Mouse (Mus musculus): ENCODE data around the gene Fars2.
"Not testable (repeated sequence)": the region's sequence is repeated elsewhere in the genome, so short reads cannot be mapped to it uniquely, and the experiment has no call there.

The Fars2 gene

DNA sequence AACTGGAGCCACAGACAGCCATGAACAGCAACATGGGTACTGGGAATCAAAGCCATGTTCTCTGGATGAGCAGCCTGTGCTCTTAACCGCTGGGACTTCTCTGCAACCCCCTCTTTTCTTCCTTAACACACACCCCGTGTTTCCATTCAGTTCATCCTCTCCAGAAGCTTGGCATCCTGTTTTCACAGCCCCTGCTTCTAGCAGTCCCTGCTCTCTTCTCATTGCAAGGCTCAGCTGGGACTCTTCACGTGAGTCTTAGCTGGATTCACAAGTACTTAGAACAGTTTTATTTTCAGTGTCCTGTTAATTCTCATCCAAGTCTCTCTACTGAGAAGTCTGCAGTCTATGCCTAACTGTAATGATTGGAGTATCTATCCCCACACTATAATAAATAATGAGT is 334.2 kb downstream of the Fars2 start:
- DNase-seq (ENCODE audit: extremely low spot score, low spot score), result no peak

GRCm38 (mm10) chr13:36460473-36460872 is 343.3 kb downstream of the Fars2 start:
- DNase-seq (ENCODE audit: extremely low spot score, low spot score), result no peak

GRCm38 (mm10) chr13:36463669-36464068 is 346.5 kb downstream of the Fars2 start:
- DNase-seq (ENCODE audit: extremely low spot score, low spot score), result no peak

- not testable (repeated sequence) for DNase-seq (ENCODE audit: extremely low spot score, low spot score)
Observed at GRCm38 (mm10) chr13:36466076-36466475, 348.9 kb downstream of the Fars2 start.

GRCm38 (mm10) chr13:36466515-36466921 is 349.3 kb downstream of the Fars2 start:
- no peak for DNase-seq (ENCODE audit: extremely low spot score, low spot score)

DNA sequence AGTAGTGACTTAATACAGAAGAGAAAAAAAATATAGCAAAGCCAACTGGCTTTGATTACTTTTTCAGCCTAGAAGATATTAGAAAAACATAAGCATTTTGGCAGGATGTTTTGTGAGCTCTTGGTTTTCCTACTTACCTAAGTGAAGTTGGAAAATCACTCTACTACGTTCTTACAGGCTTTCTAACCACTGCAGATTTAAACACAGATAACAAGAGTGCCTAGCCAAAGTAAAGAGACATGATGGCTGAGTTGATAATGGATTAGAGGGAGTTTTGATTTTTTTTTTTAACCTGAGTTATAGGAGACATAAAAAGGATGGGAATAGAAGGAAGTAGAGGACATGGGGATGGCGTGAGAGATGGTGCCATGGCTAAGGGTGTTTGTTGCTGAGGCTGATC is 350.6 kb downstream of the Fars2 start:
- no peak for DNase-seq (ENCODE audit: extremely low spot score, low spot score)

GRCm38 (mm10) chr13:36468963-36469362 is 351.8 kb downstream of the Fars2 start:
- no peak for DNase-seq (ENCODE audit: extremely low spot score, low spot score)

DNA sequence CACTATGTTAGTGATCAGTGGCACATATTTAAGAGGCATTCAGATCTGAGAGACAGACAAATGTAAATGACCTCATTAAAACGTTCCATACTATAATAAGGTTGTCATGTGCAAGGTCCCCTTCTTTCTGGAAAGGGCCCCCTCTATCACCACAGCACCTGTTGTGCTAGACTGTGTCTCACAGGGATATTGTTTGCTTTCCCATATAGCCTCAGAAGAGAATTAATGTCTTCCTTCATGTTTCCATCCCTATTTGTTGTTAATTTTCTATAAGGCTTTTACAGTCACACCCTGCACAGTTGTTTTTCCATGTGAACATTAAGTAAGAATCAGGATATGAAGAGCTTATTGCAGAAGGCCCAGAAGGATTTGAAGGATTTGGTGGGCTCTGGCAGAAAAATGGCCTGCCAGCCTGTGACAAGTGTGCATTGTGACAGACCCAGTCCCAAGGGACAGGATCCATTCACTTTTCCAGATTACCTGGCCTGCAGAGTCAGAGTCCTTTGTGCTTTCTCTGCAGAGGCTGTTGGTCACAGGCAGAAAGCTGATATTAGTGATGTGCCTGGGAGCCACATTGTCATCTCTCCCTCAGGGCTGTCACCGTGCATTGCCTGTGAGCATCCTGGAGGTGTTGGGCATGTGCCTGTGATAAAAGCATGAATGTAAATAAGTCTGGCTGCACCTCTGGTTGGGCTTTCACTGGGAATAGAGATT is 352.4 kb downstream of the Fars2 start:
- no peak for DNase-seq (ENCODE audit: extremely low spot score, low spot score)

GRCm38 (mm10) chr13:36477648-36478047 is 360.4 kb downstream of the Fars2 start:
- DNase-seq (ENCODE audit: extremely low spot score, low spot score), result no peak

- no peak for DNase-seq (ENCODE audit: extremely low spot score, low spot score)
Observed at GRCm38 (mm10) chr13:36478243-36478642, 361.0 kb downstream of the Fars2 start.

GRCm38 (mm10) chr13:36480101-36480500 is 362.9 kb downstream of the Fars2 start:
- no peak for DNase-seq (ENCODE audit: extremely low spot score, low spot score)

GRCm38 (mm10) chr13:36484391-36484790 is 367.2 kb downstream of the Fars2 start:
- no peak for DNase-seq (ENCODE audit: extremely low spot score, low spot score)

GRCm38 (mm10) chr13:36486756-36487155 is 369.5 kb downstream of the Fars2 start:
- no peak for DNase-seq (ENCODE audit: extremely low spot score, low spot score)

- DNase-seq (ENCODE audit: extremely low spot score, low spot score), result no peak
Observed at GRCm38 (mm10) chr13:36489365-36489764, 372.2 kb downstream of the Fars2 start.

GRCm38 (mm10) chr13:36490612-36491011 is 373.4 kb downstream of the Fars2 start:
- no peak for DNase-seq (ENCODE audit: extremely low spot score, low spot score)

GRCm38 (mm10) chr13:36492397-36492796 is 375.2 kb downstream of the Fars2 start:
- no peak for DNase-seq (ENCODE audit: extremely low spot score, low spot score)

DNA sequence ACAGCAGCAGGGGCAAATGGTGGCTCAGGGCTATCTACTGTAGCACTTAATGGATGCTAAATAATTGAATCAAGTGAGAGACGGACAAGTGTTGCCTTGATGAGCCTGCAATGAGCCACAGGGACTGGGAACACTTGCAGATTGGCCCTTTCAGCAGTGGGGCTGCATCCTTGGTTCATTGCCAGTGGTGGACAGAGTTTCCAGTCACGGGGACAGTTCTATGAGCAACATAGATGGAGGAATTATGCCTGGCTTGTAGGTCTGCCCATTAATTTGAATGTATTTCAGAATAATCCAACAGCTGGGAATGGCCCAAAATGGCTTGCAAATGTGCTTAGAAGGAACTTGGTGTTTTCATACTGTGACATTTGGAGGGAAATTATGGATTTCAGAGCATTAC is 376.1 kb downstream of the Fars2 start:
- DNase-seq (ENCODE audit: extremely low spot score, low spot score), result no peak

- no peak for DNase-seq (ENCODE audit: extremely low spot score, low spot score)
Observed at GRCm38 (mm10) chr13:36493762-36494161, 376.6 kb downstream of the Fars2 start.

DNA sequence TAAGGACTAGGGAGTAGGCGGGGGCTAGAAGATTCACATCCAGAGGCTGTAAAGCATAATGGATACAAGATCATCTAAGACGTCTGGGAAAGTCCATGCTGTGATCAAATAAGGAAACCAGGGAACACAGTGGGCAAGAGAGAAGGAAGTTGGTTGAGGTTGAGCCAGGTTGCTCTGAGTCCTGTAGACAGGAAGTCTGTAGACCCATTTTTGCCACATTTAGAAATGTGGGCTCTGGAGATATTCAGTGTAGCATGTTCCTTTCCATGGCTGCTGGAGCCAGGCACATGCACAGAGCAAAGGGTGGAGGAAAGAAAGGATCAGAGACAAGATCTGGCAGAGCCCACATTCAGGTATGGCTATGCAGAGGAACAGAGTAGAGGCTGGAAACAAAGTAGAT is 378.8 kb downstream of the Fars2 start:
- DNase-seq (ENCODE audit: extremely low spot score, low spot score), result no peak

- no peak for DNase-seq (ENCODE audit: extremely low spot score, low spot score)
Observed at GRCm38 (mm10) chr13:36497346-36497745, 380.1 kb downstream of the Fars2 start.

- DNase-seq (ENCODE audit: extremely low spot score, low spot score), result no peak
Observed at GRCm38 (mm10) chr13:36500370-36500905, 383.2 kb downstream of the Fars2 start.

DNA sequence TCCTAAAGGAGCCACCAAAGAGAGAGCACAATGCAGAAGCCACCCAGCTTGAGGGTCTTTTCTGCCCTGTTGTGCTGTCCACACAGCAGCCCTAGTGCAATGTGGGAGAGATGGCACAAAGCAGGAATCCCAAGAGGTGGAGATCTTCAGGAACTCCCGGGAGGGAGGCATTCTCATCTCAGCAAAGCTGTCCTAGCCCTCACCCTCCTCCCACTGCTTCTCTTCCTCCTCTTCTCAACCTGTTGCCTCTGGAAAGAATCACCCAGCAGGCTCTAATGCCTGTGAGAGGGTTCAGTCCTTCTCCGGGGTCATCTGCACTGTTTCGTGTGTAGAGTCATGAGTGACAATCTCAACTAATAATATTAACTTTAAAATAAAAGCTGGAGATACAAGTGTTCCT is 386.3 kb downstream of the Fars2 start:
- DNase-seq (ENCODE audit: extremely low spot score, low spot score), result no peak

- no peak for DNase-seq (ENCODE audit: extremely low spot score, low spot score)
Observed at GRCm38 (mm10) chr13:36503991-36504390, 386.8 kb downstream of the Fars2 start.

Data from neural tube, embryonic 10.5 days (tissue).